Mouse (Mus musculus): Measurements from ENCODE around the gene Tex37.
A peak's percentile ranks its signal among the peaks of the same experiment; 100 is the strongest.

Tex37 gene

GRCm38 (mm10) chr6:70918827-70919226 lies at the start of gene Tex37:
Tex37 (minus strand) TSS chr6:70918927.
- no peak for DNase-seq (ENCODE audit: low read depth)

GRCm38 (mm10) chr6:70968291-70968690 lies 49.6 kb upstream of the Tex37 start:
- no peak for DNase-seq (ENCODE audit: low read depth)

GRCm38 (mm10) chr6:70967422-70967821 lies 48.7 kb upstream of the Tex37 start:
- DNase-seq (ENCODE audit: low read depth) = no peak

- no peak for DNase-seq (ENCODE audit: low read depth)
These were observed 47.0 kb upstream of the Tex37 start for GRCm38 (mm10) chr6:70965694-70966093.

- no peak for DNase-seq (ENCODE audit: low read depth)
These were observed 45.5 kb upstream of the Tex37 start for GRCm38 (mm10) chr6:70964116-70964830.

GRCm38 (mm10) chr6:70957341-70957940 lies 38.7 kb upstream of the Tex37 start:
- no peak for DNase-seq (ENCODE audit: low read depth)

- DNase-seq (ENCODE audit: low read depth) = no peak
These were observed 38.2 kb upstream of the Tex37 start for GRCm38 (mm10) chr6:70956936-70957335.

- DNase-seq (ENCODE audit: low read depth) = no peak
These were observed 37.7 kb upstream of the Tex37 start, which contains the start of gene Foxi3 for GRCm38 (mm10) chr6:70956285-70956912. Foxi3 (plus strand) TSS chr6:70956531.

- DNase-seq (ENCODE audit: low read depth) = no peak
These were observed 37.1 kb upstream of the Tex37 start for GRCm38 (mm10) chr6:70955841-70956240.

- DNase-seq (ENCODE audit: low read depth) = no peak
These were observed 36.6 kb upstream of the Tex37 start for GRCm38 (mm10) chr6:70955291-70955800.

GRCm38 (mm10) chr6:70954040-70954439 lies 35.3 kb upstream of the Tex37 start:
- DNase-seq (ENCODE audit: low read depth) = peak; percentile 5

- no peak for DNase-seq (ENCODE audit: low read depth)
These were observed 34.5 kb upstream of the Tex37 start for GRCm38 (mm10) chr6:70953274-70953673.

GRCm38 (mm10) chr6:70931801-70932200 lies 13.1 kb upstream of the Tex37 start:
- DNase-seq (ENCODE audit: low read depth) = no peak

- peak; percentile 38 for DNase-seq (ENCODE audit: low read depth)
These were observed 2.7 kb upstream of the Tex37 start for GRCm38 (mm10) chr6:70921274-70922074.

- no peak for DNase-seq (ENCODE audit: low read depth)
These were observed 6.3 kb downstream of the Tex37 start for GRCm38 (mm10) chr6:70912396-70912765.

- DNase-seq (ENCODE audit: low read depth) = no peak
These were observed 6.9 kb downstream of the Tex37 start for GRCm38 (mm10) chr6:70911668-70912395.

- DNase-seq (ENCODE audit: low read depth) = no peak
These were observed 8.4 kb downstream of the Tex37 start for GRCm38 (mm10) chr6:70910285-70910684.

GRCm38 (mm10) chr6:70909572-70909971 lies 9.2 kb downstream of the Tex37 start:
- no peak for DNase-seq (ENCODE audit: low read depth)

- no peak for DNase-seq (ENCODE audit: low read depth)
These were observed 15.0 kb downstream of the Tex37 start for GRCm38 (mm10) chr6:70903689-70904088.

GRCm38 (mm10) chr6:70899594-70900003 lies 19.1 kb downstream of the Tex37 start:
- no peak for DNase-seq (ENCODE audit: low read depth)

- no peak for DNase-seq (ENCODE audit: low read depth)
These were observed 20.6 kb downstream of the Tex37 start for GRCm38 (mm10) chr6:70898166-70898565.

GRCm38 (mm10) chr6:70887993-70888392 lies 30.7 kb downstream of the Tex37 start:
- no peak for DNase-seq (ENCODE audit: low read depth)
